Mouse (Mus musculus) cerebellum, adult (tissue): ENCODE data around the gene Got2.

ENCODE experiments used
- ATAC-seq: cut with Nextera tagmentation; 2 replicates; pipeline ENCODE4 v1.9.2; 2017; ENCODE audit warnings: mild to moderate bottlenecking, moderate library complexity, mixed read lengths; ENCODE audit not compliant: insufficient number of reproducible peaks, low FRiP score, low TSS enrichment

The Got2 gene

GRCm38 (mm10) chr8:95822699-95823098 lies 65.6 kb downstream of the Got2 start:
- ATAC-seq = no peak

GRCm38 (mm10) chr8:95822096-95822495 lies 66.3 kb downstream of the Got2 start:
- ATAC-seq = no peak

- ATAC-seq = no peak
These were observed 67.1 kb downstream of the Got2 start for GRCm38 (mm10) chr8:95821266-95821665.

- no peak for ATAC-seq
These were observed 70.1 kb downstream of the Got2 start for GRCm38 (mm10) chr8:95818211-95818610.

- ATAC-seq = no peak
These were observed 70.8 kb downstream of the Got2 start for GRCm38 (mm10) chr8:95817597-95817996.

- no peak for ATAC-seq
These were observed 72.2 kb downstream of the Got2 start for GRCm38 (mm10) chr8:95816044-95816708.
